Mouse (Mus musculus) brain, embryonic 14.5 days (tissue): ENCODE data around the gene Actl7b. TPM values are rescaled to one million over a fixed set of nuclear protein-coding genes. Genes with fewer than 3 reads are reported as not detected.
A peak's percentile ranks its signal among the peaks of the same experiment; 100 is the strongest.

ENCODE experiments used
- DNase-seq: peaks from one replicate; pipeline ENCODE4 v3.0.0-alpha.2; 2011; ENCODE audit warnings: low read depth
- CTCF ChIP-seq: fragments of 200-500 bp; IDR thresholded peaks from 2 replicates; pipeline ENCODE4 v1.5.1; 2012; ENCODE audit warnings: inconsistent platforms, mild to moderate bottlenecking, moderate library complexity, borderline replicate concordance; ENCODE audit not compliant: insufficient read depth, insufficient read length; ENCODE audit errors: extremely low read depth
- POLR2A ChIP-seq: fragments of 200-500 bp; IDR thresholded peaks from 2 replicates; pipeline ENCODE4 v1.6.1; 2012; ENCODE audit warnings: mild to moderate bottlenecking, inconsistent platforms, borderline replicate concordance; ENCODE audit not compliant: poor library complexity, insufficient read depth, insufficient read length, severe bottlenecking; ENCODE audit errors: extremely low read depth
- polyA plus RNA-seq: library from polyadenylated mRNA; depleted of rRNA; stranded (reverse); fragments of >200 nt; gene quantifications from 2 replicates; pipeline ENCODE4 v1.2.3, GENCODE M21; 2012

Actl7b gene
- polyA plus RNA-seq, 1 experiment = 0.26 TPM

DNA sequence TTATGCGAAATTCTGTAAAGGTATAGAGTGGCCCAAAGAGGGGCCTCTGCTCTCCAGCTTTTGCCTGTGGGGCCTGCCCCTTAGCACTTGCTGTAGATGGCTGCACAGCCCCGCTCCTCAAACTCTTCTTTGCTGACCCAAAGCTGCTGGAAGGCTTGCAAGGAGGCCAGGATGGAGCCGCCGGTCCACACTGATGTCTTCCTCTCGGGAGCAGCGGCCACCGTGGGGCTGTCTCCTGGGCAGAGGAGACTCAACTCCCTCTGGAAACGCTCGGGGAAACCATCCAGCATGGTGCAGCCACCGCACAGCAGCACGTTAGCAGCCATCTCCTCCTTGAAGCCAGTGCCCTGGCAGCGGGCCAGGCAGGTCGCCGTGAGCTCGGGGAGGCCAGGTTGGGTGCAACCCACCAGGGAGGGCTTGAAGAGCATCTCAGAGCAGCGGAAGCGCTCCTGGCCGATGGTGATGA is 1.2 kb downstream of the Actl7b start, which contains the start of gene Gm26657:
Gene Gm26657 (plus strand): TSS at position 51 of the 466 bp plus-strand sequence.
- no peak for TF ChIP-seq POLR2A
- no peak for TF ChIP-seq CTCF
- no peak for DNase-seq

GRCm38 (mm10) chr4:56725839-56726238 is 15.4 kb downstream of the Actl7b start:
- DNase-seq = peak; percentile 19
- no peak for TF ChIP-seq POLR2A
- TF ChIP-seq CTCF = peak; percentile 8; the same call in 1 of the 2 replicates

DNA sequence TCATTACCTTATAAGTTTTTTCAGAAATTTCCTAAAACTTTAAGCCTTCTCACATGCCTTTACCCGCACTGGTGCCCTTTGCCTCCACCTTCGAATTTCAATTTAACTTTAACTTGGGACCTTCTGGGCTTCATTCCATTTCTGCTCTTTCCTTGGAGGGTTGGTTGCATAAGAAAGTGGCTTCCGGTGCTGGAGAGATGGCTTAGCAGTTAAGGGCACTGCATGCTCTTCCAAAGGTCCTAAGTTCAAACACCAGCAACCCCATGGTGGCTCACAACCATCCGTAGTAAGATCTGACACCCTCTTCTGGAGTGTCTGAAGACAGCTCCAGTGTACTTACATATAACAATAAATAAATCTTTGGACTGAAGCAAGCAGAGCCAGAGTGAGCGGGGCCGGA is 18.0 kb downstream of the Actl7b start:
- no peak for DNase-seq

GRCm38 (mm10) chr4:56722346-56722745 is 18.9 kb downstream of the Actl7b start:
- DNase-seq = no peak
- TF ChIP-seq CTCF (no peak), POLR2A (no peak)

More for the DNA sequence above, 18.0 kb downstream of the Actl7b start:
- TF ChIP-seq CTCF (no peak), POLR2A (no peak)

DNA sequence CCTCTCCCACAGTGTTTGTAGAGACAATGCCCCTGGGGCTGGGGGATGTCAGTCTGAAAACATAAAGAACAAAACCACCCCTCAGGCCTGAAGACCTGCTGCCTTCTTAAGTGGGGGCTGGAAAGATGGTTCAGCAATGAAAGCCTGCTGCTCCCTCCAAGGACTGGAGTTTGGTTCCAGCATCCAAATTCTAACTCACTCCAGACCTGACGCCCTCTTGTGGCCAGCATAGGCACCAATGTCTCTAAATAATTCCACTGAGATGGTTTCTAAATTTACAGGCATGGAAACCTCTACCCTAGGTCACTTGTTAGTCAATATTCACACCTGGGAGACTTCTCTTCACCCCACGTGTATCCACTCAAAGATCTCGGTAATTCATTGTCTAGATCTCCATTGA is 19.8 kb downstream of the Actl7b start:
- TF ChIP-seq POLR2A (no peak), CTCF (peak; percentile 62; the same call in 1 of the 2 replicates)
- DNase-seq = peak; percentile 30

- TF ChIP-seq CTCF (no peak), POLR2A (no peak)
- no peak for DNase-seq
Measured at GRCm38 (mm10) chr4:56720403-56720802, 20.8 kb downstream of the Actl7b start.

DNA sequence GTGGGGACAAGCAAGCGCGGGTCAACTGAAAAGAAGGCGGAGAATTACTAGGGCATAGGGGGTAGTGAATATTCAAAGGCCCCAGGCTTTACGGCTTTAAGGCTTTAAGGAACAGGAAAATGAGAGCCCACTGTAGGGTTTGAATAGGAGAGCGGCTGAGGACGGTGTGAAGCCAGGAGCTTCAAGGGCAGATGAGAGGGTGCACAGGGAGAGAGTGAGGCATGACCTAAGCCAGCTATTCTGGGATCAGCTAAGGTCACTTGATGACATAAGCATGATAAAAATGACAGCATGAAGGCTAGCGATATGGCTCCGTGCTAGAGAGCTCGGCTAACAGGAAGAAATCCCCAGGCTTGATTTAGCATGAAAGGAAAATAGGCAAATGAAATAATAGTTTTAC is 21.8 kb downstream of the Actl7b start:
- no peak for TF ChIP-seq CTCF
- no peak for TF ChIP-seq POLR2A
- no peak for DNase-seq

GRCm38 (mm10) chr4:56718573-56719442 is 22.4 kb downstream of the Actl7b start:
- no peak for TF ChIP-seq POLR2A
- TF ChIP-seq CTCF = no peak
- DNase-seq = peak; percentile 25

DNA sequence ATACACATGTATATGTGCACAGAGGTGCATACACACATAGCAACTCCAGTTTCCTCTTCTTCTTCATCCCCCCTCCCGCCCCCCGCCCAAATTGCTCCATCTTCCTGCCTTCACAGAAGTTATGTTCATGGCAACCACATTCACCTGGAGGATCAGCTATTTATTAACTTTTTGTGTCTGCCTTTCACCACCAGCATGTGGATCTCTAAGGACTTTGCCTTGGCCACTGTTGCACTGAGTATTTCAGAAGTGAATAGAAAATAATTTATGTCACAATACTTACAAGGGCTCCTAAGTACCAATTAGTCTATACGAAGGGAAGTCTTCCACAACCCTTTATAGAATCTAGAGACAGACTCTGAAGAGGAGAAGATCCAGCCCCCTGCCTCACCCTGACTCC is 23.3 kb downstream of the Actl7b start:
- DNase-seq = no peak
- TF ChIP-seq POLR2A = no peak
- no peak for TF ChIP-seq CTCF

DNA sequence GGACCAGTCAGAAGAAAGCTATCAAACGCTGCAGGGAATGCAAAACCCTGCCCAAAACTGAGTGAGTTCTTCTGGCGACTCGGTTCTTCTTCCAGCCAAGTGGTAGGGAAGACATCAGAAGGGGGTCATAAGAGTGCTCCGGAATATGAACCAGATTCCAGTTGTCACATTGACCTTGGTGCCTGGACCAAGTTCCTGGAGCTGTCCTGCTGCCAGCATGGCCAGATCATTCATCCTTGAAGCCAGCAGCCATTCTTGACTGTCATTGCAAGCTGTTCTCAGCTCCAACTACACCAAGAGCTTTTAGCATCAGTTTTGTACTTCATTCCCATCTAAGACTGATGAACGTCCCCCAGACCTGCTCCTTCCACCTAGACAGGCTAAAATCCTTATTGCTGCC is 24.4 kb downstream of the Actl7b start:
- no peak for DNase-seq
- TF ChIP-seq CTCF (no peak), POLR2A (no peak)

DNA sequence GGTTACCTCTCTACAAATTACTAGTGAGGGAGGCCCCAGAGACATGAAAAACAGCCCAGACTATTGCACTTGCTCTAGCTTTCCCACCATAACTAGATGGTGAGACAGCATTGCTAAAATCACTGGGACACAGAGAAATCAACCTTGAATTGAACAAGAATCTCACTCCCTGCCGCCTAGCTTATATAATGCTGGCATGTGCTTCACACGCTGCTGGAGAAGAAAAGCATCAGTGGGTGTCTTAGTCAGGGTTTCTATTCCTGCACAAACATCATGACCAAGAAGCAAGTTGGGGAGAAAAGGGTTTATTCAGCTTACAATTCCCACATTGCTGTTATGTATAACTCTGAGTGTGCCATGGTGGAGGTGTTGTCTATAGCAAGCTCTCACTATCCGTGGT is 28.1 kb downstream of the Actl7b start:
- TF ChIP-seq CTCF = no peak
- TF ChIP-seq POLR2A = no peak
- DNase-seq = no peak

- DNase-seq = peak; percentile 13
- TF ChIP-seq CTCF (no peak), POLR2A (no peak)
Measured at GRCm38 (mm10) chr4:56702234-56702633, 39.0 kb downstream of the Actl7b start.
